ENCODE assay signal across 13 mouse cellular contexts in the genomic region with DNA sequence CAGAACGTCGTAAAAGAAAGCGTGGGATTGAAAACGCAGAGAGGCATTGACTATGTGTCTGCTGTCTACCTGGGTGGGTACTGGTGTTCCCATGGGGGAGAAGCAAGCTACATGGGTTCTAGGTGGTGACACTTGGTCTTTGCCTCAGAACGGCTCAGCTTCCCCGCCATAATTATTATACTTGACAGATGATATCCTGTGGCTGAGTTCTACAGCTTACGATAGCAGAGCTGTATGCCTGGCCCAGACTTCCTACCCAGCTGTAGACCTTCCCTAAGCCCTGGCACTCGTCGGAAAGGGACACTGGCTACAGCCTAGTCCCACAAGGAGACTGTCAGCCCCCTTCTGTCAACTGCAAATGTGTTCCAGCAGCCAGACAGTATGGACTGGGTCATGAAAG. TPM values are rescaled to one million over a fixed set of nuclear protein-coding genes. Genes with fewer than 3 reads are reported as not detected.
DNase-seq lines count a peak whose midpoint lies in the region; ATAC-seq and TF ChIP-seq lines count a peak whose summit lies in the region.
"Had no signal": no experiment of that assay in that cellular context is flagged by ENCODE, and none has a peak within 500 bp of the region (broad histone marks: within the 10 kb centered on the region; RNA-seq: fewer than 3 reads in every experiment).

No protein-coding gene starts in this region.

- no peak for ATAC-seq in heart, embryonic 12.5 days (ENCODE audit: insufficient number of reproducible peaks, low FRiP score)
- peak; percentile 23; the same call in 1 of the 2 replicates for ATAC-seq in forebrain, embryonic 16.5 days
- peak; percentile 26; the same call in 1 of the 2 replicates for ATAC-seq in limb, embryonic 13.5 days (ENCODE audit: low FRiP score, low read depth)
- ATAC-seq in inflammation-experienced regulatory T-cells, adult 6 months, result no peak
- ATAC-seq in megakaryocyte, adult 5-6 weeks (ENCODE audit: poor library complexity, severe bottlenecking), result no peak
- ATAC-seq: activated CD4-positive, CD25-positive, alpha-beta regulatory T cell, adult 4 months had no signal

- no peak for DNase-seq in heart, adult 2 months
- DNase-seq in brain, embryonic 14.5 days (ENCODE audit: low read depth), result peak; percentile 56
- DNase-seq in spleen, postnatal 36 days (ENCODE audit: low spot score in 2 of 2), result no peak
- DNase-seq: cerebellum, postnatal 25 days; heart, postnatal 4 days had no signal

- no peak overlapping the region for H3K4me2 ChIP-seq in heart, embryonic 12.5 days
- no peak overlapping the region for H3K4me2 ChIP-seq in forebrain, embryonic 16.5 days (ENCODE audit: low read length)
- peak overlapping the region; percentile 7; the same call in 1 of the 2 replicates for H3K4me2 ChIP-seq in limb, embryonic 13.5 days (replicated peaks)
- H3K4me2 ChIP-seq: liver, embryonic 11.5 days had no signal

- H3K27me3 ChIP-seq in heart, embryonic 12.5 days (replicated peaks), result no peaks in the 10 kb centered on the region
- no peaks in the 10 kb centered on the region for H3K27me3 ChIP-seq in heart, adult 2 months (ENCODE audit: control insufficient read depth, insufficient read depth, low read length)
- no peaks in the 10 kb centered on the region for H3K27me3 ChIP-seq in forebrain, embryonic 16.5 days (replicated peaks; ENCODE audit: control insufficient read depth, insufficient read depth, low read length)
- H3K27me3 ChIP-seq in limb, embryonic 13.5 days, result no peaks in the 10 kb centered on the region; the same call in 1 of the 2 replicates

- no peak for TF ChIP-seq POLR2A in heart, adult 2 months (IDR thresholded peaks at IDR 0.05; ENCODE audit: insufficient read depth, low read depth, low read length)
- no peak for TF ChIP-seq POLR2A in brain, embryonic 14.5 days (IDR thresholded peaks at IDR 0.05; ENCODE audit: borderline replicate concordance, extremely low read depth, insufficient read depth, insufficient read length, poor library complexity, severe bottlenecking)

- H3K36me3 ChIP-seq in heart, embryonic 12.5 days, result no peaks in the 10 kb centered on the region
- no peaks in the 10 kb centered on the region for H3K36me3 ChIP-seq in heart, adult 2 months (ENCODE audit: control insufficient read depth, insufficient read depth, low read length)
- no peaks in the 10 kb centered on the region for H3K36me3 ChIP-seq in forebrain, embryonic 16.5 days (ENCODE audit: control insufficient read depth, insufficient read depth)
- no peaks in the 10 kb centered on the region for H3K36me3 ChIP-seq in limb, embryonic 13.5 days
- H3K36me3 ChIP-seq: G1E had no signal

- H3K9ac ChIP-seq in heart, embryonic 12.5 days, result peak overlapping the region; percentile 13; the same call in 1 of the 2 replicates
- no peak overlapping the region for H3K9ac ChIP-seq in heart, adult 2 months (ENCODE audit: low read depth, low read length)
- no peak overlapping the region for H3K9ac ChIP-seq in forebrain, embryonic 16.5 days (replicated peaks; ENCODE audit: low read depth, low read length)
- H3K9ac ChIP-seq in limb, embryonic 13.5 days, result no peak overlapping the region

- no peak for TF ChIP-seq CTCF in heart, adult 2 months (IDR thresholded peaks at IDR 0.05)
- no peak for TF ChIP-seq CTCF in brain, embryonic 14.5 days (IDR thresholded peaks at IDR 0.05; ENCODE audit: borderline replicate concordance, extremely low read depth, insufficient read depth, insufficient read length)

- H3K79me2 ChIP-seq in heart, adult 2 months (replicated peaks; ENCODE audit: control insufficient read depth, insufficient read depth, low read length), result no peaks in the 10 kb centered on the region

- intact Hi-C loops in heart, adult 2 months (cut with DNase I), result no loop called here

- no peak for TF ChIP-seq EP300 in heart, adult 2 months (IDR thresholded peaks at IDR 0.05; ENCODE audit: insufficient read depth, low read depth, low read length)

- H3K9me3 ChIP-seq in heart, embryonic 12.5 days (replicated peaks), result no peaks in the 10 kb centered on the region
- H3K9me3 ChIP-seq in forebrain, embryonic 16.5 days (ENCODE audit: control insufficient read depth, low read length), result no peaks in the 10 kb centered on the region
- H3K9me3 ChIP-seq in limb, embryonic 13.5 days, result no peaks in the 10 kb centered on the region
- H3K9me3 ChIP-seq: G1E had no signal

- no peak overlapping the region for H3K27ac ChIP-seq in heart, embryonic 12.5 days (ENCODE audit: poor library complexity, severe bottlenecking)
- no peak overlapping the region for H3K27ac ChIP-seq in heart, adult 2 months
- H3K27ac ChIP-seq in forebrain, embryonic 16.5 days (ENCODE audit: low read length), result no peak overlapping the region
- H3K27ac ChIP-seq in limb, embryonic 13.5 days, result peak overlapping the region; percentile 48; the same call in 1 of the 2 replicates

- H3K4me3 ChIP-seq in heart, embryonic 12.5 days, result no peak overlapping the region
- H3K4me3 ChIP-seq in heart, adult 2 months, result no peak overlapping the region
- no peak overlapping the region for H3K4me3 ChIP-seq in forebrain, embryonic 16.5 days (replicated peaks; ENCODE audit: low read length)
- no peak overlapping the region for H3K4me3 ChIP-seq in limb, embryonic 13.5 days

- H3K4me1 ChIP-seq in heart, embryonic 12.5 days (replicated peaks), result peaks cover 97% of the 10 kb centered on the region
- H3K4me1 ChIP-seq in heart, adult 2 months (ENCODE audit: control insufficient read depth, insufficient read depth, low read length), result peaks cover 2% of the 10 kb centered on the region; the same call in 1 of the 2 replicates
- peaks cover 37% of the 10 kb centered on the region for H3K4me1 ChIP-seq in forebrain, embryonic 16.5 days (replicated peaks; ENCODE audit: control insufficient read depth, insufficient read depth, low read length)
- H3K4me1 ChIP-seq in limb, embryonic 13.5 days, result peaks cover 73% of the 10 kb centered on the region

- 53% methylated on average over 9 of the region's 9 CpGs for WGBS in heart, embryonic 12.5 days
- 70% methylated on average over 9 of the region's 9 CpGs for WGBS in heart, adult 2 months
- WGBS in forebrain, embryonic 16.5 days, result 6% methylated on average over 9 of the region's 9 CpGs
- 3% methylated on average over 9 of the region's 9 CpGs for WGBS in limb, embryonic 13.5 days

RNA-seq across cellular contexts. Expression of a gene that starts 37.5 kb away (rescaled TPM):
- polyA plus RNA-seq in heart, embryonic 12.5 days (2016; fragmentation: Nextera tagmentation; extraction: Ambion mirVana), result 66.1 and 67.6 TPM in 2 replicates
- total RNA-seq in heart, adult 2 months (2021), result 1 to 10 TPM; 4.2 to 9.1 TPM
- polyA plus RNA-seq in heart, adult 2 months (2012; rRNA removed), result 7.2 and 7.6 TPM in 2 replicates
- polyA plus RNA-seq in brain, embryonic 14.5 days (2012; rRNA removed), result 24.8 and 28.6 TPM in 2 replicates
- polyA plus RNA-seq in forebrain, embryonic 16.5 days (2015; fragmentation: Nextera tagmentation; extraction: Ambion mirVana), result 20.9 and 23.4 TPM in 2 replicates
- polyA plus RNA-seq in limb, embryonic 13.5 days (2015; fragmentation: Nextera tagmentation; extraction: Ambion mirVana), result 48.6 and 55.5 TPM in 2 replicates
- under 1 TPM in 1 of 3 experiments, not detected in 2; 0.16 TPM for polyA plus RNA-seq in inflammation-experienced regulatory T-cells, adult 6 months (2017; shearing (Covaris generic))
- total RNA-seq in megakaryocyte, adult 5-6 weeks (2015), result 3.1 and 4.4 TPM in 2 replicates
- 4.1 and 4.2 TPM in 2 replicates for total RNA-seq in megakaryocyte, adult 5-6 weeks (2017)
- total RNA-seq: G1E had no signal
- polyA plus RNA-seq: G1E had no signal

Comparison
In these comparisons a context has a peak if more than half of its experiments do, and no peak if none do; other contexts are left out.
1. ATAC-seq: peak in forebrain, embryonic 16.5 days (single experiment) and limb, embryonic 13.5 days (single experiment); none in heart, embryonic 12.5 days (single experiment), inflammation-experienced regulatory T-cells, adult 6 months (single experiment) and megakaryocyte, adult 5-6 weeks (single experiment).